Mouse (Mus musculus): ENCODE results near the gene Gp1ba. TPM values are rescaled to one million over a fixed set of nuclear protein-coding genes. Genes with fewer than 3 reads are reported as not detected.

Gene Gp1ba
- total RNA-seq, 2 experiments from 2014 or later: not detected

- DNase-seq: no peak
Measured at GRCm38 (mm10) chr11:70653345-70654197, 14.6 kb downstream of the Gp1ba start.

DNA sequence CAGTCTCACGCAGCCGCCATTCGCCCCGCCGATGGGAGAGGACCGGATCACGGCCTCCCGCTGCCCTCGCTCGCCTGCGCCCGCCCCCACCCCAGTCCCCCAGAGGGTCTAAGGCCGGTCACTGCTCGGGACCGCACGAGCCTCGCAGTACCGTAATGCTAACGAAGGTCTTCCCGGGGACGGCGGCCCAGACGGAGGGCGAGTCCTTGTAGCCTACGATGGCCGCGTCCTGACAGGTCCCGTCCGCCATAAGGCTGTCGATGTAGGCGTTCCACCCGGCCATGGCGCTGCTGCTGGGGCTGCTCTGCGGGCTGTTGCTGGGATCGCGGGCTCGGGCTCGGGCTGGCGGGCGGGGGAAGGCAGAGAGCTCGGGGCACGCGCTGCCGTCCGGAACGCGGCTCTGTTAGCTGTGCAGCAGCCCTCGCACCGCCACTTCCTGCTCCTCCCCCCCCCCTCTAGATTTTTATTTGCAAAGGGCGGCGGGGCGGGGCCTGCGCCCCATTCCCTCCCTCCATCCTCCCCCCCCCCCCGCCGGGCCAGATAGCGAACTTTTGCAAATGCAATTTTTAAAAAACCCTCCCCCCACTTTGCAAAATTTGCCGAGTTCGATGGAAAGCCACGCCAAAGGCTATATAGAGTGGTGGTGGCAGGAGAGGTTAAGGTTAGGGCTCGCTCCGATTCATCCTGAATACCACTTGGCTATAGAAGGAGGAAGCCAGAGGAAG is 15.4 kb downstream of the Gp1ba start, which contains the start of gene Pfn1:
Gene Pfn1, minus strand, starts transcription at position 447 of the 725 bp plus-strand sequence.
- DNase-seq: peak; percentile 66 to 72

- peak; percentile 75 for DNase-seq
Measured at GRCm38 (mm10) chr11:70654923-70655570, 16.1 kb downstream of the Gp1ba start.

DNA sequence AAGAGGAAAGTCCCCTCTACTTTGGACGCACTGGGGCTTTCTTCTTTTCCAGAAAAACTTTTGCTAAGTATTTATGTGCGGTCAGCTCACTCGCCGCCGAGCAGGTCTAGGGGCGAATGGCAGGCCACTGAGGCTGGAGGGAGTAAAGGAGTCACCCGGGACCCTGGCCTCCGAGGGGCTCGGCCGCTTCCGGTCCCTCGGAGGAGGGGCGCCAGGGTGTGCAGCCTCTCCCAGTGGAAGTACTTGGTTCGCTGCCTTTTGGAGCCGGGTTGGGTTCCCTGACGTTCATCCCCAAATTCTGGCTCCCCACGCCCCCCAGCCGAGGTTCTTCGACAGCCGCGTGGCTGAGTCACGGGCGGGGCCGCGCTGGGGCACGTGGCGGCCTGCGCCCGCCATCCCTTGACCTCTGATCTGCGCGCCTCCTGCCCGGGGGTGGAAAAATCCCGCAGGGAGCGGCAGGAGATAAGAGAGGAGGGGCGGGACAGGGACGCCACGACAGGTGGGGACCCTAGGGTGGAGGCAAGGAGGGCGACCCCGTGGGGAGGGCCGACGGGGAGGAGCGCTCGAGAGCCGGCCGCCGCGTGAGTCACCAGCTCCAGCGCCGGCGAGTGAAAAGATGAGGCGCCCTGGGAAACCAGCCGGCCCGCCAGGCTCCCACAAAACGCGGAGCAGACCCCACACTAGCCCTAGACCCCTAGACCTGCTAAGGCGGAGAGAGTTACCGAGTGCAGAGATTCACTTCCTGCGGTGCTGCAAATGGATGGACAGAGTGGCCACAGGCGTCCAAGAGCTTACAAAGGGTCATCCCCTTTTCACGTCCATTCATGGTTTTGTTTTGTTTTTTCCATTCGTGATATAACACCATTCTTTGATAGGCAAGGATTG is 16.9 kb downstream of the Gp1ba start:
- no peak for DNase-seq

GRCm38 (mm10) chr11:70656456-70656927 is 17.6 kb downstream of the Gp1ba start:
- DNase-seq: no peak

GRCm38 (mm10) chr11:70656964-70657363 is 18.0 kb downstream of the Gp1ba start, which contains the start of gene Eno3:
Gene Eno3, plus strand, starts transcription at chr11:70657202.
- no peak for DNase-seq

DNA sequence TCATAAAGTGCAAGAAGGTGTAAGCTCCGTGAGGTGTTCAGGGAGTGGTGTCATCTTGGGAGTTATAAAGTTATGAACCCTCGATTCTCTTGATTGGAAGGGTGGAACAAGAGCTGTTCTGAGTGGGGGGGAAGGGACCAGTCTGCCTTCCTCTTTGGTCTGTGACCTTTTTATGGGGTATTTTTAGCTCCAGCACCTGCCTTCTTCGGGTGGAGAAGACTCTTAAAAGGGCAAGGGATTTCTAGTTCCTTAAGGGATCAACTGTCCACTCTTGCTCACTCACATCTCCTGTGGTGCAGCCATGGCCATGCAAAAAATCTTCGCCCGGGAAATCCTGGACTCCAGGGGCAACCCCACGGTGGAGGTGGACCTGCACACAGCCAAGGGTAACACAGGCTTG is 18.7 kb downstream of the Gp1ba start:
- DNase-seq: no peak

DNA sequence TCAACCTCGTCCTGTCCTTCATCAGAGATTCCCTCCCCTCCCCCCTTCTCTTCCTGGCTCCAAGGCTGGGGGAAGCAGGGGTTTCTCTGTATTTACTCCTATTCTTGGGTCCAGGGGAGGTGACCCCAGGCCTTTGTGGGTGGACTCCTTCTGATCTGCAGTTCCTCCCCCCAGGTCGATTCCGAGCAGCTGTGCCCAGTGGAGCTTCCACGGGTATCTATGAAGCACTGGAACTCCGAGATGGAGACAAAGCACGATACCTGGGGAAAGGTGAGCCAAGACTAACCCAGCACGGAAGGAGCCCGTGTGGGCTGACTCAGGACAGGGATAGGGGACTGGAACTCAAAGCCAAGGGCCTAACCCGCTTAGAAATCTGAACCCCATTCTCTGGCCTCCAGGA is 19.1 kb downstream of the Gp1ba start:
- DNase-seq: no peak

- no peak for DNase-seq
Measured at GRCm38 (mm10) chr11:70658521-70658920, 19.6 kb downstream of the Gp1ba start.

DNA sequence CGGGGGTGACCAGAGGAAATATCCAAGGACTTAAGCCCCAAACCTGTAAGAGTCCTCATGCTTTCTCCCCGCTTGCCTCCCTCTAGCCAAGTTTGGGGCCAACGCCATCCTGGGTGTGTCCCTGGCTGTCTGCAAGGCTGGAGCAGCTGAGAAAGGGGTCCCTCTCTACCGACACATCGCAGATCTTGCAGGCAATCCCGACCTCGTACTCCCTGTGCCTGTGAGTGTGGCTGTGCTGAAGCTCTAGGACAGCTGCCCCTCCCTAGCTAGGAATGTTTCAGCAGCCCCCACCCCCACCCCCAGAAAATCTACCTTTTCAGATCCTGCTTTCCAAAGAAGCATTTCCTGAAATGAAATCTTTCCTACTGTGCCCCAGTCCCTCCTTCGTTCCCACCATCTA is 20.0 kb downstream of the Gp1ba start:
- DNase-seq: no peak

GRCm38 (mm10) chr11:70660571-70660970 is 21.6 kb downstream of the Gp1ba start:
- DNase-seq: no peak

DNA sequence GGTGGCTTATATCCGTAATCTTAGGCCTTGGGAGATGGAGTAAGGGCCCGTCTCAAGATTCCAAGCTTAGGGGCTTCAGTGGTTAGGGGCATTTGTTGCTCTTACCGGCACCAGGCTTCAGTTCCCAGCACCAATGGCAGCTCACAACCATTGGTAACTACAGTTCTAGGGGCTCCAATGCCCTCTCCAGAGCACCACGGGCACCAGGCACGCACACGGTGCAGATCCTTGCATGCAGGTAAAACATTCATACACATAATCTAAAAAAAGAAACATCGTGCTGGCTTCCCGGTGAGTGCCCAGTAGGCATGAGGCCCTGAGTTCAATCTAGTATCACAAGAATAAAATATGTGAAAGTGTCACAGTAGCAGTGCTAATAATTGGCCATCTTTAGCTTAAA is 24.2 kb downstream of the Gp1ba start:
- DNase-seq: no peak

DNA sequence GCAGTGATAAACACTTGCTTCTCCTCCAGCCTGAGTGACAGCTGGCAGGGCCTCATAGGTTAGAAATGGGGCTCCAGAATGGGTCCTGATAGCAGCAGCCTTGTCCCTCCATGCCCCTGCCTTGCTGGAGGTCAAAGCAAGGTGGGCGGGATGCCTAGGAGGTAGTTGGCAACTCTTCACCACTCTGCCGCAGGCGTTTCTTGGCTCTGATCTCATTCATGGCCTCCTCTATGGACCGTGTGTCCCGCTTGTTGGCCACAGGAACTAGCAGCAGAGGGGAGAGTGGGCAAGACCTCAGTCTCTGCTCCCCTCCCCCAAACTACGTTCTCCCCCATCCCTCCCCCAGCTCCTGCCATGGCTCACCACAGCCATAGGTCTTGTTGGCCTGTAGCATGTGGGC is 25.0 kb downstream of the Gp1ba start:
- DNase-seq: no peak

DNA sequence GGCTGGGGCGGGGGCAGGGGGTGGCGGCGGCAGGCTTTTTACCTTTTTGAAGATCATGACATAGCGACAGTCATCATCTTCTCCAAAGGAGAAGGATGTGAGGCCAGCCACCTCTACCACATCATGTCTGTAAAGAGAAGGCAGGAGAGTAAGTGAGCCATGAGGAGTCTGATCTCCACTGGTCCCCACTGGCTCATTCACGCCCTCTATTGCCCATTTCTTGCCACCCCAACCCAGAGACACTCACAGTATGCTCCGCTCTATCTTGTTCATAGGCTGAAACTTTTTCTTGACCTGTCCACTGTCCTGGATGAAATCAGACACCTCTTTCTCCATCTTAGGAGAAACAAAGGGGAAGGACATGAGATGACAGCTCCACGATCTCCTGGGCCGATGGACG is 25.8 kb downstream of the Gp1ba start:
- no peak for DNase-seq

- no peak for DNase-seq
Measured at GRCm38 (mm10) chr11:70666687-70667086, 27.8 kb downstream of the Gp1ba start.

DNA sequence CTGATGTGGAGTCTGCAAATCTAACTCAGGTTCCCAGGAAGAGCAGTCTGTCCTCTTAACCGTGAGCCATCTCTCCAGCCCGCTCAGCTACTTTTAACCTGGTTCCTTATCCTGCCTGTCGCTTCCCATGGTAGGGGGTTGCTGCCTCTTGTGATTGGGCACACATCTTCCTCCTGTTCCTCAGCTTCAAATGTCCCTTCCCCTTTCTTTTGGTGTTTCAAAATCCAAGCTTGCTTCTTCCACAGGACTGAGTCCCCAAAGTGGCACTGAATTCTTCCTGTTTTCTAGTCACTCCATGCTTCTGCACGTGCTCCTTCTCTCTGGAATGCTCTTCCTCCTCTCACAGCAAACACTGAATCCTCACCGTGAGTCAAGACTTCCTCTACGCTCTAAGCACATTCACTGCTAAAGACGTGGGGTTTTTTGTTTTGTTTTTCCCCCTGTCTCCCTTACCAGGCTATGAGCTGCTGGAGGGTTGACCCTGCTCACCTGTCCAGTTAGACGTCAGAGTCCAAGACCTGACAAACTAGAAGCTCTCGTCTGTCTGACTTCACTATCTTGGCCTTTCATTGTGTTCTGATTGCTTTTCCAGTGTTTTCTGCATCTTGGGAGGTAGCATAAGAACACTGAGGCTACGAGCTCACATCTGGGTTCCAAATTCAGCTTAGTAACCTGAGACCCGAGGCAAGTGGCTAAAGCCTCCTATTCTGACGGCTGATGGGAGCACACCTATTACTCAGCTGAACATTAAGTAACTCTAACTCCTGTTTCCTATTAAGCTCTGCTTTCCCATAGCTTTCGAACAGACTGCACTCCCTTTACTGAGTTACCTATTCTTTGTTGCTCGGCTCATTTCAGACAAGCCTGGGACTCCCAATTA is 28.6 kb downstream of the Gp1ba start:
- DNase-seq: no peak

- no peak for DNase-seq
Measured at GRCm38 (mm10) chr11:70668335-70668770, 29.4 kb downstream of the Gp1ba start.

DNA sequence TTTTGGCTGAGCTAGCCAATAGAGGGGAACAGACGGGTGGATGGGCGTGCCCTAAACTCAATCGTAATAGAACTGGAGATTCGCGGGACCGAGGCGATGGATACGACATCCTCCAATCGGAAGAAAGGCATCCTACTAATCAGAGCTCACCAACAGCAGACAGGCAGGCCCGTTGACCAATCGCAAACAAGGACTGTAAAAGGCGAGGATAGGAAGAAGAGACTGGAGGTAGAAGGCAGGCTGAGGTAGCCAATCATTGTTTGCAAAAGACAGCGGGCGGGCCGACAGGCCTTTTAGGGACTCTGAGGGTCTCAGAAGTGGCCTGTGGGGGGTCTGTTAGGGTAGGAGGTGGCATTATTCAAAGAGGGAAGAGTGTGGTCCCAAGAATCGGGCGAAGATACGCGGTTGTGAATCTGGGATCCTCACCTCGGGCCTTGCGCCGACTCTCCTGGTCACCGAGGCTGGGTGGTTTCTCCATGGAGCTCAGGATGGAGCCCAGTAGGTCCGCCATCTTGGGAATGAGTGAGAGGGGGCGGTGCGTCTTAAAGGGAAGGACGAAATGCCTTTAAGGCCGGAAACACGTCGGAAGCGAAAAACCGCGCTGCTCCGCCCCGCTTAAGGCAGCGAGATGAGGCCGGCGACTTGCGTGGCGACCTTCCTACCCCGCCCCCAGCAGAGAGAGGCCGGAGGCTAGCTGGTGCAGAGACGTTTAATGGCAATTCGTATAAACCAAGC is 30.0 kb downstream of the Gp1ba start, which contains the start of gene Spag7:
Gene Spag7, minus strand, starts transcription at position 646 of the 735 bp plus-strand sequence.
- DNase-seq: peak; percentile 96 to 97

DNA sequence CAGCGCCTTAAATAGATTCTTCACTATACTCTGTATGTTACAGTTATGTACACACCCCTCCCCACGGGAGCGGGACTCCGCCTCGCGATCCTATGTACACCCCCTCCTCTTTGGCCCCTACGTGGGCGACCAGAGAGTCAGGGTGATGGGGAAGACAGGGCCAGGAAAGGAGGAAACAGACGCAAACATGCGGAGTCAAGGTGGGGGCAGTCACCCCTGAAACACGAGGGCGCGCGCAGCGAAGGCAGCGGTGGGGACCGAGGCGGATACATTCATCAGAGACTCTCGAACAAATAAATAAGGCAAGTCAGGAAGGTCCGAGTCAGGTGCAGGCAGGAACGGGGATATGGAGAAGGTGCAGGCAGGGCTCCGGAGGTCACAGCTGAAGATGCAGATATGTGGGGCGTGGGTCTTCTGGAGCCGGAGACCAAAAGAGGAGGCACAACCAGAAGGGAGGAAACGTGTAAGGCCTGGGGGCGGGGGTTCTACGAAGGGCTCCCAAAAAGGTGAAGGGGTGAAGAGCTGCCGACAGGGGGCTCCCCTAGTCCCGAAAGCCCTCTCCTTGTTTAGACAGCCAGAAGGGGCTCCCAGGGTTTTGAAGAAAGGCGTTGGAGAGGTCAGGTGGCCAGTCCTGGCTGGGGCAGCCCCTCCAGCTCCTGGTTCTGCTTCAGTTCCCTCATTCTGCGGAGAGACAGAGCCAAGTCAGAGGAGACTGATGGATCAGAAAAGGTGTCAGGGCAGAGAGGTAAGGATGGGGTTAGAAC is 30.8 kb downstream of the Gp1ba start:
- peak; percentile 62 to 69 for DNase-seq

Data from layer of hippocampus, postnatal 36 days (tissue).